Mouse (Mus musculus): ENCODE measurements at regions not wholly inside any gene's neighbourhood (a gene's known extent, or its start where the extent isn't known, plus 50 kb on each side); places are given as distances from the start of the nearest gene placed in this dataset.

- peak; percentile 82 for DNase-seq (ENCODE audit: low spot score)
Measured at GRCm38 (mm10) chr19:42673133-42673532, 60.5 kb upstream of the Loxl4 start.

- no peak for DNase-seq (ENCODE audit: low spot score)
Measured at GRCm38 (mm10) chr19:42669886-42670285, 57.3 kb upstream of the Loxl4 start.

- DNase-seq (ENCODE audit: low spot score), result no peak
Measured at GRCm38 (mm10) chr19:42668385-42669098, 55.9 kb upstream of the Loxl4 start.

- no peak for DNase-seq (ENCODE audit: low spot score)
Measured at GRCm38 (mm10) chr19:42666906-42667305, 54.3 kb upstream of the Loxl4 start.
